Mouse (Mus musculus) MEL (cell line): Measurements from ENCODE around the gene Zfp1.

Experiments used
- BHLHE40 ChIP-seq: IDR thresholded peaks from 2 replicates; pipeline ENCODE4 v1.6.1; 2012; ENCODE audit warnings: low read depth, mild to moderate bottlenecking, inconsistent platforms, low read length, improper control_type of control experiment, borderline replicate concordance
- CHD2 ChIP-seq: IDR thresholded peaks from 2 replicates; pipeline ENCODE4 v1.6.1; 2011; ENCODE audit warnings: low read length, improper control_type of control experiment
- CTCF ChIP-seq, 3 experiments: IDR thresholded peaks in 2 of 3; conservative IDR thresholded peaks in 1 of 3; 2 replicates each; pipeline ENCODE4 v1.5.1; 2011 to 2012; ENCODE audit warnings: low read length in 3 of 3, low read depth in 2 of 3, mild to moderate bottlenecking in 2 of 3, improper control_type of control experiment in 1 of 3, inconsistent platforms in 1 of 3, mixed read lengths in 1 of 3, moderate library complexity in 1 of 3; ENCODE audit not compliant: control insufficient read depth in 1 of 3, insufficient read depth in 1 of 3, poor library complexity in 1 of 3, severe bottlenecking in 1 of 3
- EP300 ChIP-seq, 2 experiments: IDR thresholded peaks; 2 replicates each; pipeline ENCODE4 v1.6.1; 2011; ENCODE audit warnings: improper control_type of control experiment in 2 of 2, low read length in 2 of 2, low read depth in 1 of 2, mild to moderate bottlenecking in 1 of 2
- GATA1 ChIP-seq: IDR thresholded peaks from 2 replicates; pipeline ENCODE4 v1.6.1; 2011; ENCODE audit warnings: low read depth, low read length, improper control_type of control experiment
- POLR2A ChIP-seq, 2 experiments: IDR thresholded peaks; 2 replicates each; pipeline ENCODE4 v1.6.1; 2011 to 2012; ENCODE audit warnings: low read length in 2 of 2, mild to moderate bottlenecking in 2 of 2, control low read depth in 1 of 2, improper control_type of control experiment in 1 of 2, low read depth in 1 of 2, moderate library complexity in 1 of 2; ENCODE audit not compliant: control insufficient read depth in 1 of 2, insufficient read depth in 1 of 2, poor library complexity in 1 of 2
- POLR2AphosphoS2 ChIP-seq: IDR thresholded peaks from 2 replicates; pipeline ENCODE4 v1.6.1; 2011; ENCODE audit warnings: low read length, improper control_type of control experiment
- TBP ChIP-seq: IDR thresholded peaks from 2 replicates; pipeline ENCODE4 v1.8.0; 2011; ENCODE audit warnings: low read depth, low read length, improper control_type of control experiment
- TCF12 ChIP-seq: IDR thresholded peaks from 2 replicates; pipeline ENCODE4 v1.6.1; 2014; ENCODE audit warnings: low read depth, mild to moderate bottlenecking, inconsistent platforms, low read length, improper control_type of control experiment, moderate library complexity
- UBTF ChIP-seq: IDR thresholded peaks from 2 replicates; pipeline ENCODE4 v1.6.1; 2012; ENCODE audit warnings: low read depth, mild to moderate bottlenecking, inconsistent platforms, low read length, improper control_type of control experiment, moderate library complexity, borderline replicate concordance; ENCODE audit not compliant: insufficient read depth
- USF1 ChIP-seq: IDR thresholded peaks from 2 replicates; pipeline ENCODE4 v1.6.1; 2014; ENCODE audit warnings: low read depth, mild to moderate bottlenecking, inconsistent platforms, low read length, improper control_type of control experiment, moderate library complexity
- USF2 ChIP-seq, 2 experiments: IDR thresholded peaks; 2 replicates each; pipeline ENCODE4 v1.6.1; 2011 to 2012; ENCODE audit warnings: improper control_type of control experiment in 2 of 2, low read length in 2 of 2, borderline replicate concordance in 1 of 2, inconsistent platforms in 1 of 2, low read depth in 1 of 2, mild to moderate bottlenecking in 1 of 2; ENCODE audit not compliant: insufficient read depth in 1 of 2
- ZMIZ1 ChIP-seq: IDR thresholded peaks from 2 replicates; pipeline ENCODE4 v1.6.1; 2012; ENCODE audit warnings: low read depth, mild to moderate bottlenecking, inconsistent platforms, low read length, improper control_type of control experiment, moderate library complexity
- ZNF384 ChIP-seq: IDR thresholded peaks from 2 replicates; pipeline ENCODE4 v1.6.1; 2012; ENCODE audit warnings: low read depth, mild to moderate bottlenecking, inconsistent platforms, low read length, improper control_type of control experiment

DNA sequence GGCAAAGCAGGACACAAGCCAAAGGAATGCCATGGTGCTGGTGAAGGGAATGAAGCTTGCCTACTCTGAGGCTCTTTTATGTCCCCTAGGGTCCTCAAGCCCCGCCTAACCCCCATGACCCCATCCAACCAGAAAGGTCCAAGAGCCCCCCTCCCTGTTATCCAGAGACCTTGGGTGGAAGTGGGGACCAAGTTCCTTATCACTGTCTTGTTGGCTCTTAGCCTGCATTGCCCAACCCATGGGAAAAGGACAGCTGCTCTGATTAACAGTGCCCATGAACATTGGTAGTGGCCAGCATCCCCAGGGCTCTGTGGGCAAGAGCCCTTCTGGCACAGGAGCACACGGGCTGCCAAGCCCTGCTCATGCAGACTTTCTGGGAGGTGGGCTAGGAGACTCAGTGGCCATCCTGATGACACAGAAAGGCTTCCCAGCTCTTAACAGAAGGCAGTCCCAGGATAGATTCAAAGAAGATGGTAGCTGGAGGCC, 47.8 kb downstream of the Zfp1 start, which contains the start of gene Ctrb1:
- TF ChIP-seq USF1, result no peak
- no peak for TF ChIP-seq CTCF (IDR thresholded peaks at IDR 0.05 in 2 of 3, conservative IDR thresholded peaks at IDR 0.05 in 1 of 3; ENCODE audit: control insufficient read depth in 1 of 3, insufficient read depth in 1 of 3, low read depth in 2 of 3, low read length in 3 of 3, poor library complexity in 1 of 3, severe bottlenecking in 1 of 3)
- TF ChIP-seq POLR2AphosphoS2, result no peak
- TF ChIP-seq GATA1, result no peak
- no peak for TF ChIP-seq CHD2
- TF ChIP-seq ZMIZ1, result no peak
- no peak for TF ChIP-seq ZNF384
- no peak for TF ChIP-seq POLR2A (IDR thresholded peaks at IDR 0.05; ENCODE audit: control insufficient read depth in 1 of 2, insufficient read depth in 1 of 2, low read depth in 1 of 2, low read length in 2 of 2, poor library complexity in 1 of 2)
- TF ChIP-seq UBTF, result no peak
- TF ChIP-seq EP300 (IDR thresholded peaks at IDR 0.05; ENCODE audit: low read depth in 1 of 2, low read length in 2 of 2), result no peak
- no peak for TF ChIP-seq BHLHE40
- no peak for TF ChIP-seq TCF12
- no peak for TF ChIP-seq TBP
- TF ChIP-seq USF2 (IDR thresholded peaks at IDR 0.05; ENCODE audit: borderline replicate concordance in 1 of 2, insufficient read depth in 1 of 2, low read depth in 1 of 2, low read length in 2 of 2), result no peak
